Mouse (Mus musculus): ENCODE measurements around the gene Mrps2. TPM values are rescaled to one million over a fixed set of nuclear protein-coding genes. Genes with fewer than 3 reads are reported as not detected.
"Not testable (repeated sequence)": the region's sequence is repeated elsewhere in the genome, so short reads cannot be mapped to it uniquely, and the experiment has no call there.

The Mrps2 gene
- total RNA-seq, 1 experiment from 2014 or later, result 52.4 TPM

DNA sequence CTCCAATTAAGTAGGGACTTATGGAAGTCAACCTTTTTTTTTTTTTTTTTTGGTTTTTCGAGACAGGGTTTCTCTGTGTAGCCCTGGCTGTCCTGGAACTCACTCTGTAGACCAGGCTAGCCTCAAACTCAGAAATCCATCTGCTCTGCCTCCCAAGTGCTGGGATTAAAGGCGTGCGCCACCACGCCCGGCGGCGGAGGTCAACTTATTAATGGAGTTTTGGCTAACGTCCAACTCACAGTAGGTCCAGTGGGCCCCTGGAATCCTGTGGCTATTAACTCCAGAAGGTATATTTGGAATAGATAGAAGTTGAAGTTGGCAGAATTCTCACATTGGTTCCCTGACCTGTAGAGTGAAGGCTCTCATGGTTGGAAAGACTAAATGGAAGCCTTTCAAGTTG is 4.1 kb downstream of the Mrps2 start:
- not testable (repeated sequence) for DNase-seq

DNA sequence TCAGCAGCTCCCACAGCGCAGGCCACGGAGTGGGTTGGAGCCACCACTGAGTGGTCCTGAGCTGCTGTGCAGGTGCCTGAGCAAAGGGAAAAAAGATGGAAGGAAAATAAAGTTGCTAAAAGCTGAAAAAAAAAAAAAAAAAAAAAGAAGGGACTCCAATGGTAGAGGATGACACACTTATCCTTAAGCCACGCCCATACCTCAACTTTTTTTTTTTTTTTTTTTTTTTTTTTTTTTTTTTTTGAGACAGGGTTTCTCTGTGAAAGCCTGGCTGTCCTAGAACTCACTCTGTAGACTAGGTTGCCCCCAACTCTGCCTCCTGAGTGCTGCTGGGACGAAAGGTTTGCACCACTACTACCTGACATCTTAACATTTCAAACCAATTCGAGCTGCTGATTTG is 10.1 kb downstream of the Mrps2 start:
- DNase-seq, result not testable (repeated sequence)

DNA sequence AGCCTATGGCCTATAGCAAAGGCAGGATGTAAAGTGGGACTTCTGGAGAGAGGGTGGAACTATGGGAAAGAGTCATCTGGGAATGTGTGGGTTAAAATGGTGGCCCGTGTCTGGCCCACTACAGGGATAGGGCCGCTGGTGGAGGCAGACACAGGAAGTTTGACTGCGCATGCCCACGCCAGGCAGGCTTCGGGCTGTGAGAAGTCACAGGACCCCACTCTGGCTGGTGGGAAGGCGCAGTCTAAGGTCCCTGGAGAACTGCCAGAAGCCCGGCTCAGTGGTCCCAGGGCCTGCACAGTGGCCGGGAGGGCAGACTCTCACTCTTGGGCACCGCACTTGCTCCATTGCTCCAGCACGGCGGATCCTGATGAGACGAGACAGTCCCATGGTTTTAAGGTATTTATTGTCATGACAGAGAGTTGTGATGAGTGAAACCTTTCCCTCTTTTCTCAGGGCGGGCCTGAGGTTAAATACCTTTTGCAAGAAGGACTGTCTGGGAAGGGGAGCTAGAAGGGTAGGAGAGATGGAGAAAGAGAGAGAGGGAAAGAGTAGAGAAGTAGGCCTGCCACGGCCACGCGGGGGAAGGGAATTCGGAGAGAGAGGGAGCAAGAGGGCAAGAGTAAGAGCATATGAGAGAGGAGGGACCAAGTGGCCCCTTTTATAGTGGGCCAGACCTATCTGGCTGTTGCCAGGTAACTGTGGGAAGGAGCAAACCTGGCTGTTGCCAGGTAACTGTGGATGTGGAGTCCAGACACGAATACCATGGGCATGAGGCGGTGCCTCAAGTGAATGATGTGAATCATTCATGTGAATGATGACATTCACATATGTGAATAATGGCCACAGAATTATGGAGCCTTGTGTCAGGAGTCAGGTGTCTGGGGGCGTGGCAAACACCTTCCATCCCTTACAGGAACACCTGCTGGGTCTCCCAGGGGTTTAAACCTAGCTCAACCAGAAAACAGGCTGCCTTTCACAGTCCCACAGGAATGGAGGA is 11.6 kb downstream of the Mrps2 start:
- DNase-seq, result no peak

DNA sequence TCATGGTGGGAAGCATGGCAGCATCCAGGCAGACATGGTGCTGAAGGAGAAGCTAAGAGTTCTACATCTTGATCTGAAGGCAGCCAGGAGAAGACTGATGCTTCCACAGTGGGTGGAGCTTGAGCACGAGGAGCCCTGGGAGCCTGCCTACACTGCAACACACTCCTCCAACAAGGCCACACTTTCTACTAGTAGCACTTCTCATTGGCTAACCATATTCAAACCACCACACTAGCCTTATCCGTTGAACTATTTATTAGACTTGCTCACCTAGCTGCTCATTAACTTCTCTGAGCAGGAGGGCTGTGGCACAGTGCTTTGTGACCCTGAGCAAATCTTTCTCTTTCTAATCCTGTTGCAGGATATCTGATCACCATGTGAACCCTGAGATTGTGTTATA is 16.0 kb downstream of the Mrps2 start:
- no peak for DNase-seq

DNA sequence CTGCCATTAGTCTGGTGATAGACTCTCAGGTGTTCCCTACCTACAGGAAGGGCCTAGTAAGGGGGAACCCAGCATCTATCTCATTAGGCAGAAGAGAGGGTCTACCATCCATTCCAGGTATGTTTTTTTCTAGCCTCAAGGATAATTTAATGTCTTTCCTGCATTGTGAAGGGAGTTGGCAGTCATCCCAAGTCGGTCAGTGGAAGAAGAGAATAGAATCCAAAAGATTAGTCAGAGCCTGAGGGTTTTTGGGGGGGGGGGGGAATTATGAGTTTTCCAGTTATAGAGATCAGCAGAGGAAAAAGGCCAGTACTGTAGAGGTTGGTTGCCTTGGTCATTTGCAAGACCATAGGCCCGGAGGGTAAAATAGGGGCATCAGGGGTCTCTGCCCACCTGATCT is 26.7 kb downstream of the Mrps2 start:
- DNase-seq, result peak; percentile 30

DNA sequence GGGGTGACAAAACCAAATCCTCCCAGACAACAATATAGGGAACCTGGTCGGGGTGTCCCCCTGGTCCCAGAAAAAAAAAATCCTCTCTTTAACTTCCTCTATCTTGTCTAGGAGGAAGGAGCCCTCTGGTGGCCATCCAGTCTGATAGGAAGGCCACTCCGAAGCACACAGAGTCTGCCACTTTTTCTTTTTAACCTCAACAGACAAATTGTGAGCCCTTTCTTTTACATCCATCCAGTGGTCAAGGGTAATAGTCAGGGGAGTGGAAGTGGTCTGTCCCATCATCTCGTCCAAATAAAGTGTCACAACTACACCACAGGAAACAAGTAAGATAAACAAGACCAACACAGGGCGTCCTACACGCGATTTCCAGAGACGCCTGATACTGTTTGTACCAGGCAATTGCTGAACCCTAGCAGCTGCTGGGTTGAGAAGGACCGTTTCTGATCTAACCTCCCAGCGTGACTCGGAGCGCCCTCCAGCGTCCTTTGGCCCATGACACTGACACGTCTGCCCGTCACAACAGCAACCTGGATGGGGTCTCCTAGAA is 27.4 kb downstream of the Mrps2 start:
- no peak for DNase-seq

DNA sequence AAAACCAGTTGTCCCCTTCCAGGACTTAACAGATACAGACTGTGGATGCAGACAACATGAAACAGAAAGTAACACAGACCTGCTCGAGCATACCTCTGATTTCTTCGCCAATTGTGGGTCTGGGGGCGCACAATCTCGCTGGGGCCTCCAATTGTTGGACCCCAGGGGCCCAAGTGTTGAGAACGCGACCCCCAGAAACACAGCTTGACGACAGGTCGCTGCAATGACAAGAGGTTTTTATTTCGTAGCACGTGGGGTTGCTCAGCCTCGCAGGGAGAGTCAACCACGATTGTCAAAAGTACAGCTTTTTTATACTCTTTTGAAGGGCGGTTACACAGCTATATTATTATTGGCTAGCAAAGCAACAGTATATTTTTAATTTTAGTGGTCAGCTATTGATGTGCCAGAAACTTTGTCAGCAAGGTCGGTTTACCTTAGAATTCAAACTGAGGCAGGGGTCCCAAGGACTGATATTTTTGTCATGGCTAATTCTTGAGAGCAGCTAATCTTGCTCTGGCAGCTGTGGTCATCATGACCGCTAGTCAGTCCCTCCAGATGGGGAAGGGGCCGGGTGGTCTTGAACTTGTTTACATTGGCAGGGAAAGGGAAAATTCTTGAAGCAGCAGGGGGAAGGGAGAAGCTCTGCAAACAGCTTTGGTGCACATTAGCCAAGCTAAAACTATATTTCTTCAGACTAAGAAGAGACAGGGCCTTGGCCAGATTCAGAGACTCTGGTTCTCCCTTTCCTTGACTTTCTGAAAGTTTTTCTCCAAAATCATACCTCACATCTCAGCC is 28.1 kb downstream of the Mrps2 start:
- DNase-seq, result no peak

DNA sequence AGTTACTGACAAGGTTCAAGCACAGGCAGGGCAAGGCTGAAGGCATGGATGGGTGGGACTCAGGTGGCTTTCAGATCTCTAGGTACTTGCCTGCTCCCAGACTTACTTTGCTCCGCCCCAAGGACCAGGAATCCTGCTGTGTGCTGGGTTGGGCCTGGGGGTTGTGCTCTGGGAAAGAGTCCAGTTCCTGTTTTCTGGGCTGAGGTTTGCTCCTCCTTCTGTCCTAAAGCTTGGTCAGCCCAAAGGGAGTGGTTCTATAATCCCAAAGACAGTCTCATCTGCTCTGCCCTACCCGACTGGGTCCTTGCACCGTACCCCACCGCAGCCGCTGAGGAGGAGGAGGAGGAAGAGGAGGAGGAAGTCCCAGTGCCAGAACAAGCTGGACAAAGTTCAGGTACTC is 28.8 kb downstream of the Mrps2 start, which contains the start of gene Gbgt1:
Gene Gbgt1, plus strand, starts transcription at position 221 of the 400 bp plus-strand sequence.
- DNase-seq, result no peak

DNA sequence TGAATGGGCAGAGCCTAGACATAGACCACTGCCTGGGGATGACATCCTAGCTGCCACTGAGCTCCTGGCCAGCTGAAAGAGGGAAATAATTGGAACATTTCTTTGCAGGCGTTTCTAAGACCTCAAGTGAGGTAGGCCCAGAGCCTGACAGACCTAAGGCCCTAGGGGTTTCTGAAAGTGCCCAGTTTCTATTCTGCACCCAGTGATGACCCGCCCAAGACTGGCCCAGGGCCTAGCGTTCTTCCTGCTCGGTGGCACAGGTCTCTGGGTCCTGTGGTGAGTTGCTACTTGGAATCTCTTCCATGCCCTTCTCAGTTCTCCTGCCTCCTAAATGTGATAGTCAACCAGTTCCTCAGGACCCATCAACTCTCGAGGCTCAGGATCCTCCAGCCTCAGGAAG is 29.7 kb downstream of the Mrps2 start:
- no peak for DNase-seq

DNA sequence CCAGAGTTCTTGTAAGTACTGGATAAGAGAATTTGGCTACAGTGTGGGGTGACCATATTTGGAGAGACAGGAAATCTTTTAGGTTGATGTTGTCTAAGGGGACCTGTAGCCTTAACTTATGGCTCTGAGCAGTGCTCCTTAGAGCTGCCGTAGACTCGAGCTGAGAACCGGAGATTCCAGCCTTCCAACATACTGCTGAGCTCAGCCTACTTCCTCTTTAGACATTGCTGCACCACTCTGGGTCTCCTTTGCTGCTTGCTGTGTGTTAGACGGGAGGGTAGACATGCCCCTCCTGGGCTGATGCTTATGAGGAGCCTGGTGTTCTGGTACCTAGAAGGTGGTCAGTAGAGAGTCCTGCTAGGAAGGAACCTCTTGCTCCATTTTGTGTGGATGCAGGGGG is 30.6 kb downstream of the Mrps2 start:
- no peak for DNase-seq

DNA sequence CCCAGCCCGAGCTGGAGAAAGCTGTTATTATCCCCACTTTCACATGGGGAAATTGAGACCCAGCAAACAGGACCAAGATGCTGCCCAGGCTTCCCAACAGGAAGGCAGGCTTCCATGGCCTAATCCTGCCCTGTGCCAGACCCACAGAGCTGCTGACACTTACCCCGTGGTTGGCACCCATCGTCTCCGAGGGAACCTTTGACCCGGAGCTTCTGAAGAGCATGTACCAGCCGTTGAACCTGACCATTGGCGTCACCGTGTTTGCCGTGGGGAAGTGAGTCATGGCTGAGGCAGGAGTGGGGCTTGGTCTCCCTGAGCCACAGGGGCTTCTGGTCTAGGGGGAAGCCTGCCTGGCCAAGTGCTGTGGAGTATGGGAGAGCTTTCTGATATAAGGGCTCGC is 35.1 kb downstream of the Mrps2 start:
- DNase-seq, result no peak

DNA sequence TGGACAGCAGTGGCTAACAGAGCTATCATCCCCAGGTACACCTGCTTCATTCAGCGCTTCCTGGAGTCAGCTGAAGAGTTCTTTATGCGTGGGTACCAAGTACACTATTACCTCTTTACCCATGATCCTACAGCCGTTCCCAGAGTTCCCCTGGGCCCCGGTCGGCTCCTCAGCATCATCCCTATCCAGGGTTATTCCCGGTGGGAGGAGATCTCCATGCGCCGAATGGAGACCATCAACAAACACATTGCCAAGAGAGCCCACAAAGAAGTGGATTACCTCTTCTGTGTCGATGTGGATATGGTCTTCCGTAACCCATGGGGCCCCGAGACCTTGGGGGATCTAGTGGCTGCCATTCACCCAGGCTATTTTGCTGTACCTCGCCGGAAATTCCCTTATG is 36.8 kb downstream of the Mrps2 start:
- DNase-seq, result no peak

DNA sequence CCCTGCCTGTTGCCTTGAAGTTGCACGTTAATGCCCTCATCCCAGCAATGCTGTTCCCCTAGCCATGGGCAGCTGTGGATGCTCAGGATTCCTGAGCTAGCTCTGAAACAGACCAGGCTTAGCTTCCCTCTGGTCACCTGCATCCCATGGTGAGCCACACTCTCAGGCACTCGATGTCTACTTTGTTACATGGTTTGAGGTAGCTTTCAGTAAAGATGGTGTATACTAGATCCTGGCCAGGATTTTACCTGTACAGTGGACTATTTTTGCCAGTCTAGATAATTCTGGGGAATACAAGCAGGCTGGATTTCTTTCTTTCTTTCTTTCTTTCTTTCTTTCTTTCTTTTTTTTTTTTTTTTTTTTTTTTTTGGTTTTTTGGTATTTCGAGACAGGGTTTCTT is 37.9 kb downstream of the Mrps2 start, which contains the start of gene Gm10134:
Gene Gm10134, plus strand, starts transcription at position 301 of the 400 bp plus-strand sequence.
- no peak for DNase-seq

DNA sequence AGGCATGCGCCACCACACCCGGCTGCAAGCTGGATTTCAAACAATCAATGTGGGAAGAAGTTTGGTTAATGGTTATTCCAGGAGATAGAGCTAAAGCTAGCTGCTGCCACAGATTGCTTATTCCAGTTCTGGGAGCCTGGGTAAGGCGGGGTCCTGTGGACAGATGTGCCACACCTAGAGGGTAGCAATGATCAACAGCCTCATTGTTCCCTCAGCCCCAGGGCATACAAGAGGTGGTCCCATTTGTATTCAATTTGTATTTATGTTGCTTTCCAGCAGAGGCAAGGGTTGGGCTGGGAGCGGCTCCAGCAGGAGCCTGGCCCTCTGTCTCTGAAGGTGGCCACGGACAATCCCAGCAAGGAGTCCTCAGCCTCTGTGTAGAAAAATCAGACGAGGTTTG is 38.4 kb downstream of the Mrps2 start:
- no peak for DNase-seq

DNA sequence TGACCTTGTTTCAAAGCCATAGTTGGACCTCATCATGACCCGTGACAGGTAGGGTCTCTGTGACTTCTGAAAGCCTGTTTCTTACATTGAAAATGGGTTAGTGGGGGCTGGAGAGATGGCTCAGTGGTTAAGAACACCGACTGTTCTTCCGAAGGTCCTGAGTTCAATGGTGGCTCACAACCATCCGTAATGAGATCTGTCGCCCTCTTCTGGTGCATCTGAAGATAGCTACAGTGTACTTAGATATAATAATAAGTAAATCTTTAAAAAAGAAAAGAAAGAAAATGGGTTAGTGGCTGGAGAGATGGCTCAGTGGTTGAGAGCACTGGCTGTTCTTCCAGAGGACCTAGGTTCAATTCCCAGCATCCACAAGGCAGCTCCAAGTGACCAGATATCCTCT is 43.7 kb downstream of the Mrps2 start:
- DNase-seq, result not testable (repeated sequence)

DNA sequence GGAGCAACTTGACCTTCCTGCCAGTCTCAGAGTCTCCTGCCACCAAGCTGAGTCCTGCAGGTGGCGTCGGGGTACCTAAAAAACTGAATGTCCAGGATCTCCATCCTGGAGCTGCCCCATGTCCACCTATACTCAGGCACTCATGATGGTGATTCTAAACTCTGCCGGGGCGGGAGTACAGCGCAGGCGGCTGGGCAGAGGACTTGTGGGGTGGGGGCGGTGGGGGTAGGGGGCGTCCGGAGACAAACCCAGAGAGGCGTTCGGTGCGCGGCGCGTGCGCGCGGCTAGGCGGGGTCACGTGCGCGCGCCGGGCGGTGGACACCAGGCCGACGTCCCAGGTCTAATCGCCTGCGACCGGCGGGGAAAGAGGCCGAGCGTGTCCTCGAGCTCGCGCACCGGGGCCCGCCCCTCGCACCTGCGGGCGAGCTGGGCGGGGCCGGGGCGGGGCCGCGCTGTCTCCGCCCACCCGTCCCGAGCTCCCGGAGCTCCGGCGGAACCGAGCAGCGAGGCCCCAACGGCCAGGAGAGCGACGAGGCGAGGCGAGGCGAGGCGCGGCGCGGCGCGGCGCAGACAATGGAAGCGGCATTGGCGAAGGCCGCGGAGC is 45.0 kb downstream of the Mrps2 start, which contains the start of gene Ralgds:
Gene Ralgds, plus strand, starts transcription at position 328 of the 604 bp plus-strand sequence.
- DNase-seq, result peak; percentile 62

DNA sequence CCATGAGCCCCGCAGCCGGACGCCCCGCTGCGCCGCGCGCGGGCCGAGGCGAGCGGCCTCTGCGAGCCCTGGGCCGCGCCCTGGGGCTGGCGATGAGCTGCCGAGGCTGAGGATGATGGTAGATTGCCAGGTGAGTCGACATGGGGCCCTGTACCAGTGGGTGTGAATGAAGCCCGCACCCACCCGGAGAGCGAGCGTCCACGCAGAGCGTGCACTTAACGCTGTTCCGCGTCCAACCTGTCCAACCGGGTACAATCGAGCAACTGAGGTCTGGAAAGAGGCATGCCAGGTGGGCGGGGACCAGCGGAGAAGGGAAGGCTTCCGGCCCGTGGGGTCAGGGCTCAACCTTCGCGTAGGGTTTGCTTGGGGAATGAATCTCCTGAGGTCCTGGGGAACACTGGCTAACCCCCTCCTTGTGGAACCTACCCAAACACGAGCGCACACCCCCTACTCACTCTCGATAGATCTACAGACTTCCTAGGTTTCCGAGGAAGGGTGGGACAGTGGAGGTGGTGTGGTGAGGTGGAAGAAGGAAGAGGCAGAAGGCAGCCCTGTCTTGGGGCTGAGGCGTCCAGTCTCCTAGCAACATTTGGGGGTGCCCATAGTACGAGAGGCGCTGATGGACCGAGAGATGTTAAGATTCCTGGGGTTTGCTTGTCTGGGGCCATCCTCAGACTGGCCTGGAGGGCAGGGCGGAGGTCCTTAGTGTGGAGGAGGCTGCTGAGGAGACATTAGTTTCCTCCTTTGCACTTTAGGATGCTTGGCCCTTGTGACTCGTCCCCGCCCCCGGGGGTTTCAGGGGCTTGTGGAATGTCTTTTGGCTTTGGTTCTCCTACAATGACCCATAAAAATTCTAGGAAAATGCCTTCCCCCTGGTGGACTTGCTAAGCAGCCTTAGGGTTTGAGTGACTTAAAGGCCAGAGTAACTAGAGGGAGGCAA is 45.8 kb downstream of the Mrps2 start:
- no peak for DNase-seq

DNA sequence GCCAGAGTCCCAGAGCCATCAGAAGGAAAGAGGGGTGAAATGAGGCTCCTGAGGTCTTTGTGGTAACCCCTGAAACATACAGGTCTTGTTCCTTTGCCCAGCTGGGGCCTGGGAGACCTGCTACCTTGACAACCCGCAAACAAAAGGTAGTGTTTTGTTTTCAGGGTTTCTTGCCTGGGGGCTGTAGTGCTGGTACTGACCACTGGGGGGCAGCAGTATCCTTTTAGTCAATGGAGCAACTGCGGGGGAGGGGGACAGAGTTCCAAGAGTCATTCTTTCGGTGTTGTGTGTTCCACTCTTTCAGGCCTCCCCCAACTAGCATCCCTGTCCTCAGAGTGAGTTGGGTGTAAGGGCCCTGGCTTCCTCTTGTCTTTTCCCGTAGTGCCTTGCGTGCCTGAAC is 46.6 kb downstream of the Mrps2 start:
- peak; percentile 81 for DNase-seq

DNA sequence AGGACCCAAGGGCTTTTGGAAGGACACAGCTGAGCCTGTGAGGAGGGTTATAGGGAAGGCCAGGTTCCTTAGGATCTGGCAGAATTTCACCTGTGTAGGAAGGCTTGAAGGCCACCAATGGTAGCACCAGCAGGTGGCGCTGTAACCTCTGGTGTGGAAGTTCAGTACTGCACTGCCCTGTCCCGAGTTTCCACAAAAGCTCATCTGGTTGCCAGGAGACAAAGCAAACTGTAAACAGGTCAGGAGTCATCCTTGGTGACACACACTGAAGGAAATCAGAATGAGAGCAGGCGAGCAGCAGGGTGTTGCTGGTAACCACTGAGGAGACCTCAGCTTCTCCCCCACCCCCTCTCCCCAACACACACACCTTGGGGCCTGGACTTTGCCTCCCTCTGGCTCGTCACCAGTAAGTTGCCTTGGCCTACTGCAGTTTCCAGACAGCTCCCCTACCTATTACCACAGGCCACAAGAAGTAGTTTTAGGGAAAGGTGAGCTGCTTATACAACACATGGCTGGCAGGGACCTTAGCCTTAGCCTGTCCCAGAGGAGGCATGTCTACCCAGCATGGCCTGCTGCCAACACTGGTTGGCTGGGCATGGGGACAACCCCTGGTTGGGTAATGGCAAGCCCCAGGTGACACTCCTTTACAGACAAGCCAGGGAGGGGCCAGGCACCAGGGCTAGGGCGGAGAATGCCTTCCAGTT is 49.5 kb downstream of the Mrps2 start:
- peak; percentile 88 for DNase-seq

DNA sequence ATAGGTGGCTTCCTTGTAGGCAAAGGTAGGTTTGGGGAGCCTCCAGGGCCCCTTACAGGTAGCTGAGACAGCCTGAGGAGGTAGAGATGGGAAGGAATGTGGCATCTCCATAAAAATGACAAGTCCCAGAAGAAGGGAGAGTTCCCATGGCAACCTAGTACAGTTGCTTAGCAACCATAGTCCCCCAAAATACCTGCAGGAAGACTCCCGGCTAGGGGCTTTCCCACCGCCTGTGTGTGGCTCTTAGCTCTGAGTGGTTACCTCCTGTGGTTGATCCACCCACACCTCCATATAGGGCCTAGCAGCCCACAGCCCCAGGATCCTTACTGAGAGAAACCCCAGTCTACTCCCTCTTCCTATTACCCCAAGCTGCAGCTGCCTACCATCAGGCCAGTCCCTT is 50.4 kb downstream of the Mrps2 start:
- no peak for DNase-seq

All from adrenal gland, postnatal 25 days (tissue).